Mouse (Mus musculus) layer of hippocampus, postnatal 36 days (tissue): ENCODE data around the gene Adnp. TPM values are rescaled to one million over a fixed set of nuclear protein-coding genes. Genes with fewer than 3 reads are reported as not detected.

ENCODE experiments used
- DNase-seq, 2 experiments: peaks; one replicate each; pipeline ENCODE4 v3.0.0; 2022
- microRNA-seq, 2 experiments: library from miRNA; unstranded; fragments of <30 nt; microRNA quantifications; one replicate each; pipeline ENCODE4 v1.2.0; 2021
- total RNA-seq, 2 experiments: library from RNA; stranded (reverse); gene quantifications; 2 replicates each; pipeline ENCODE4 v1.2.3; 2021

Gene Adnp
- total RNA-seq, 2 experiments from 2014 or later = 84.3 to 90.6 TPM

- no peak for DNase-seq
Observed at GRCm38 (mm10) chr2:168155666-168156065, 51.2 kb downstream of the Adnp start.

- peak; percentile 45 to 58 for DNase-seq
Observed at GRCm38 (mm10) chr2:168154090-168154881, 52.6 kb downstream of the Adnp start.

- no peak for DNase-seq
Observed at GRCm38 (mm10) chr2:168149241-168149640, 57.7 kb downstream of the Adnp start.

- no peak for DNase-seq
Observed at GRCm38 (mm10) chr2:168147722-168148432, 59.0 kb downstream of the Adnp start.

- no peak for DNase-seq
Observed at GRCm38 (mm10) chr2:168145437-168145836, 61.5 kb downstream of the Adnp start.

GRCm38 (mm10) chr2:168143794-168144193 is 63.1 kb downstream of the Adnp start:
- no peak for DNase-seq

- peak; percentile 46 to 47 for DNase-seq
Observed at GRCm38 (mm10) chr2:168137161-168137560, 69.8 kb downstream of the Adnp start.

Small RNA genes lying within 50 kb of the gene (microRNA-seq; reads per million reads assigned to microRNA genes)
- gene Gm24561 = 0 reads per million in 2 experiments

Other genes starting within 250 kb of the Adnp start
- under 1 TPM; 0.10 to 0.28 TPM for gene Ripor3, start 196.5 kb downstream of the Adnp start, total RNA-seq
- gene Pard6b, start 126.1 kb downstream of the Adnp start, total RNA-seq = 1 to 10 TPM; 4.1 to 4.3 TPM
- gene Gm20716, start 23.3 kb upstream of the Adnp start, total RNA-seq = 10 to 100 TPM; 30.1 to 34.0 TPM
- gene Dpm1, start 23.5 kb upstream of the Adnp start, total RNA-seq = 10 to 100 TPM; 79.7 to 84.2 TPM
- 10 to 100 TPM; 16.3 to 17.8 TPM for gene Mocs3, start 23.5 kb upstream of the Adnp start, total RNA-seq
- 10 to 100 TPM; 36.3 to 39.0 TPM for gene Kcng1, start 74.6 kb upstream of the Adnp start, total RNA-seq